In the genomic region with DNA sequence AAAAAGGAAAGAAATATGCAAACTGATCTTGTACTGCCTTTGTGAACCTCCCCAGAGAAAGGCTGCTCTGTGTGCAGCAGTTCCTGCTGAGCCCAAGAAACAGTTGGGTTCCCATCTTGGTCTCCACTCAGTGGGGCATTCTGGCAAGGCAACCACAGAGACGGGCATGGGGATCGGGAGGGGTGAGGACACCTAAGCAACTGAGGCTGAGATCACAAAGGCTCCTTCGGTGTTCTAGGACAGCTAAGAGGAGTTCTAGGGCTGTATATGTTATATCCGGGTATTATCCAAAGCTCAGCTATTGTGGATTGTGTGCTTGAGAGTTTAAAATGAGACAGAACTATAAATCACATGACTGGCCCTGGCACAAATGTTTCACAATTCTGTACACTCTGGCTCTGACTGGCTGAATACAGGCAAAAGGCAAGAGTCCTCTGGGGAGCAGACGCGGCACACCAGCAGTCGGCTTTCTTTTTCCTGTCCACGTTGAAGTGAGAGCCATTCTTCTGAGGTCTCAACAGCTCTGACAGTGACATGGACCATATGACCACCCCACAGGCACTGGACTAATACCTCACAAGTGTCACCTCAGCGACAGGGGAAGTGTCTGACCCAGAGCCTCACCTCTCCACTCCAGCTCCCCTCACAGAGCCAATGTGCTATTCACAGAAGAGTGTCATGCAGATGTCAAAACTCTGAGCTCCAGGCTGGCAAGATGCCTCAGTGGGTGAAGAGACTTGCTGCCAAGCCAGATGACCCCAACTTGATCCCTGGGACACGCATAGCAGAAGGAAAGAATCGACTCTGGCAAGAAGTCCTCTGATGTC, we compare ENCODE assay signal across 9 mouse cellular contexts.
DNase-seq lines count a peak whose midpoint lies in the region; TF ChIP-seq lines count a peak whose summit lies in the region.
"Had no signal": no experiment of that assay in that cellular context is flagged by ENCODE, and none has a peak within 500 bp of the region (broad histone marks: within the 10 kb centered on the region; RNA-seq: fewer than 3 reads in every experiment).

No protein-coding gene starts in this region.

- peak; percentile 49 to 90 for DNase-seq in adrenal gland, adult (ENCODE audit: inconsistent age in 2 of 2, low spot score in 1 of 2)
- DNase-seq in adrenal gland, postnatal 4 days (ENCODE audit: low spot score in 2 of 2): no peak
- peak; percentile 58 to 62 for DNase-seq in adrenal gland, postnatal 36 days
- peak; percentile 35 to 72 for DNase-seq in heart, postnatal 14 days
- peak; percentile 39 for DNase-seq in lung, adult 2 months
- DNase-seq in spleen, postnatal 10 days (ENCODE audit: low spot score in 2 of 2): no peak
- no peak for DNase-seq in layer of hippocampus, adult 2 months (ENCODE audit: low spot score in 2 of 2)
- DNase-seq in right cerebral cortex, adult 18-20 months: no peak

- no peak overlapping the region for H3K27ac ChIP-seq in layer of hippocampus, adult 2 months
- H3K27ac ChIP-seq: embryonic facial prominence, embryonic 13.5 days had no signal

- intact Hi-C loops in heart, postnatal 14 days (cut with DNase I): loop anchor here (2.0 kb wide), 1 partner anchor 156 kb away; no protein-coding TSS in a partner anchor

- H3K4me3 ChIP-seq in lung, adult 2 months (replicated peaks; ENCODE audit: extremely low read depth, low read depth, low read length): no peak overlapping the region
- no peak overlapping the region for H3K4me3 ChIP-seq in layer of hippocampus, adult 2 months
- H3K4me3 ChIP-seq: embryonic facial prominence, embryonic 13.5 days had no signal

- TF ChIP-seq CTCF in lung, adult 2 months (IDR thresholded peaks at IDR 0.05; ENCODE audit: insufficient read depth, low read length): no peak
- TF ChIP-seq CTCF in layer of hippocampus, adult 2 months (conservative IDR thresholded peaks at IDR 0.05): no peak

- TF ChIP-seq POLR2A in lung, adult 2 months (IDR thresholded peaks at IDR 0.05; ENCODE audit: borderline replicate concordance, extremely low read depth, low read depth, low read length): no peak

- 39% methylated on average over 11 of the region's 11 CpGs for WGBS in lung, adult 2 months

- H3K4me1 ChIP-seq in lung, adult 2 months (ENCODE audit: control insufficient read depth, insufficient read depth, low read length): peaks cover 20% of the 10 kb centered on the region

Comparison
In these comparisons a context has a peak if more than half of its experiments do, and no peak if none do; other contexts are left out.
1. DNase-seq: peak in adrenal gland, adult (2 of 2), adrenal gland, postnatal 36 days (2 of 2), heart, postnatal 14 days (2 of 2) and lung, adult 2 months (single experiment); none in adrenal gland, postnatal 4 days (0 of 2), spleen, postnatal 10 days (0 of 2), layer of hippocampus, adult 2 months (0 of 2) and right cerebral cortex, adult 18-20 months (single experiment).